Mouse (Mus musculus) lung, postnatal 0 days (tissue): ENCODE measurements around the gene Dand5. TPM values are rescaled to one million over a fixed set of nuclear protein-coding genes. Genes with fewer than 3 reads are reported as not detected.

ENCODE experiments used
- ATAC-seq: fragments of 200-750 bp; cut with Nextera tagmentation; 2 replicates; pipeline ENCODE4 v1.8.0; 2017; ENCODE audit warnings: moderate library complexity
- DNase-seq: peaks from one replicate; pipeline ENCODE4 v3.0.0-alpha.2; 2016; ENCODE audit warnings: low spot score
- H3K27ac ChIP-seq: fragments of 300-500 bp; sonication (generic); 2 replicates; pipeline ENCODE4 v1.5.1; 2014; ENCODE audit warnings: antibody characterized with exemption, mild to moderate bottlenecking, low read length, mixed read lengths
- H3K27me3 ChIP-seq: fragments of 300-500 bp; sonication (generic); replicated peaks from 2 replicates; pipeline ENCODE4 v1.6.1; 2014; ENCODE audit warnings: low read length, mixed read lengths; ENCODE audit not compliant: insufficient read depth
- H3K36me3 ChIP-seq: fragments of 300-500 bp; sonication (generic); 2 replicates; pipeline ENCODE4 v1.6.1; 2014; ENCODE audit warnings: low read length, mixed read lengths; ENCODE audit not compliant: insufficient read depth
- H3K4me1 ChIP-seq: fragments of 300-500 bp; sonication (generic); 2 replicates; pipeline ENCODE4 v1.6.1; 2014; ENCODE audit warnings: antibody characterized with exemption, low read depth, low read length, mixed read lengths; ENCODE audit not compliant: insufficient read depth
- H3K4me2 ChIP-seq: fragments of 300-500 bp; sonication (generic); replicated peaks from 2 replicates; pipeline ENCODE4 v1.6.1; 2014; ENCODE audit warnings: low read depth, mild to moderate bottlenecking, low read length, moderate library complexity, mixed read lengths
- H3K4me3 ChIP-seq: fragments of 300-500 bp; sonication (generic); 2 replicates; pipeline ENCODE4 v1.5.1; 2014; ENCODE audit warnings: low read depth, low read length
- H3K9ac ChIP-seq: fragments of 300-500 bp; sonication (generic); replicated peaks from 2 replicates; pipeline ENCODE4 v1.6.1; 2014; ENCODE audit warnings: low read depth, mild to moderate bottlenecking
- H3K9me3 ChIP-seq: fragments of 300-500 bp; sonication (generic); 2 replicates; pipeline ENCODE4 v1.6.1; 2016; ENCODE audit warnings: low read length, mixed read lengths
- CTCF ChIP-seq: IDR thresholded peaks from 2 replicates; pipeline ENCODE4 v1.5.1; 2016; ENCODE audit warnings: antibody characterized with exemption, mild to moderate bottlenecking
- EP300 ChIP-seq: IDR thresholded peaks from 2 replicates; pipeline ENCODE4 v1.6.1; 2016; ENCODE audit warnings: antibody characterized with exemption, mild to moderate bottlenecking, control low read depth
- WGBS: fragments of 180-500 bp; shearing (Covaris S2); extraction: QIAGEN DNeasy Blood & Tissue Kit; methylation state at CpG from one replicate; pipeline ENCODE4 v1.1.7; 2014; 5-methylcytosine and 5-hydroxymethylcytosine counted together
- polyA plus RNA-seq: library from polyadenylated mRNA; unstranded; fragments of >200 nt; fragmentation: Nextera tagmentation; extraction: Ambion mirVana; gene quantifications from 2 replicates; pipeline ENCODE4 v1.2.1, GENCODE M21; 2015

The Dand5 gene
- polyA plus RNA-seq, 1 experiment from 2014 or later = 6.8 TPM

DNA sequence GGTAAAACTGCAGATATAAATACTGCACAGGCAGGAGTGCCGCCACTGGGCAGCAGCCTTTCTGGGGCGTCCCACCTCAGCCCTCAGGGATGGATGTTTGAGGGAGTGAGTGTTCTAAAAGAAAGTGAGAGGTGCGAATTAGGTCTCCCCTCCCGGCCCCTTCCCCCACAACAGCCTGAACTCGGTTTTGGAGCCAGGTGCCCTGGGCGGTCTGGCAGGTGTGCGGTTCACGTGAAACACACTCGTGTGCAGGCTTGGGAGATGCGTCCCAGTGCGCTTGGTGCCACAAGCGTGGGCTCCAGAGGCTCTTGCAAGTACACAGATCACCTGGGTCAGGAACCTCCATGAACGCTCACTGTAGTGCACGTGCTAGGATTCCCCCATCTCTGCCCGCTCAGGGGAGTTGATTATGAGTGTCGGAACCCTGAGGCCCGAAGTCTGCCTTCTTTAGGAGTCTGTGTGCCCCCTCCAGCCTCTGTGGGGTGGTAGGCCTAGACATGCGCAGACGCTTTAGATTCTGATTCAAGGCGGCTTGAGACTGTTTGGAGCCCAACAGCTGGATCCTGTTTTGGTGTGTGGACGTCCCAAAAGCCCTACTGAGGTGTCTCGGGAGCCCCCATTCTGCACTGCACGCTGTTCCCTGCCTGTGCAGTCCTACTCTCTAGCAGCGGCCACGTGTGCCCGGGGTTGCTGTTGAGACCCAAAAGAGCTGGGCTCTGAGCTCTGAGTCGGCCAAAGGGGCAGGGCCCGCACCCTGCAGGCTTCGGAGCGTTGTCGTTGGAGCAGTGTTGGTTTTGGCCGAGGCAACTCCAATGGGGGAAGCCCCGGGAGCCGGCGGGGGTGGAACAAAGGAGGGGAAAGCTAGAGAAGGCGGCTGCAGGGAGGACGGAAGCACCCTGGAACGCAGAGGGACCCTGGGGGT, 36.6 kb downstream of the Dand5 start:
- H3K9me3 ChIP-seq = no peaks in the 10 kb centered on the region
- H3K4me3 ChIP-seq = no peak overlapping the region
- H3K9ac ChIP-seq = no peak overlapping the region
- TF ChIP-seq CTCF (no peak), EP300 (no peak)
- DNase-seq = peak; percentile 77
- 27% methylated on average over 38 of the region's 38 CpGs for WGBS
- no peak overlapping the region for H3K27ac ChIP-seq
- H3K4me1 ChIP-seq = peaks cover 46% of the 10 kb centered on the region
- H3K36me3 ChIP-seq = no peaks in the 10 kb centered on the region
- ATAC-seq = peak; percentile 55
- H3K27me3 ChIP-seq = 0 out of 2 replicates have a peak, but pooled peaks cover 3% of the 10 kb centered on the region
- peak overlapping the region; percentile 22; the same call in 1 of the 2 replicates for H3K4me2 ChIP-seq

DNA sequence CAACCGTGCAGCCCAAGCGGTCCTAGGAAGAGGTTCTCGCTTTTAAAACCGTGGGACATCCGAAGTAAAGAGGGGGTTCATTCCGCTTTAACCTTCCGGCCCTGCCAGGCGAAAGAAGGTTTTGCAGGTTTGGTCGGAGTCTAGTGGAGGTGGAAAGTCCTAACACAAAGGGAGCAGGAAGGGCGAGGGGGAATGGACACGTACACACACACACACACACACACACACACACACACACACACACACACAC, 37.2 kb downstream of the Dand5 start:
- peaks cover 41% of the 10 kb centered on the region for H3K4me1 ChIP-seq
- H3K9me3 ChIP-seq = no peaks in the 10 kb centered on the region
- H3K27me3 ChIP-seq = 0 out of 2 replicates have a peak, but pooled peaks cover 3% of the 10 kb centered on the region
- no peaks in the 10 kb centered on the region for H3K36me3 ChIP-seq
- no peak for TF ChIP-seq EP300
- TF ChIP-seq CTCF = no peak
- ATAC-seq = no peak
- H3K4me3 ChIP-seq = no peak overlapping the region
- H3K4me2 ChIP-seq = peak overlapping the region; percentile 50; the same call in 1 of the 2 replicates
- 52% methylated on average over 10 of the region's 11 CpGs for WGBS
- no peak overlapping the region for H3K9ac ChIP-seq
- no peak for DNase-seq
- H3K27ac ChIP-seq = no peak overlapping the region

DNA sequence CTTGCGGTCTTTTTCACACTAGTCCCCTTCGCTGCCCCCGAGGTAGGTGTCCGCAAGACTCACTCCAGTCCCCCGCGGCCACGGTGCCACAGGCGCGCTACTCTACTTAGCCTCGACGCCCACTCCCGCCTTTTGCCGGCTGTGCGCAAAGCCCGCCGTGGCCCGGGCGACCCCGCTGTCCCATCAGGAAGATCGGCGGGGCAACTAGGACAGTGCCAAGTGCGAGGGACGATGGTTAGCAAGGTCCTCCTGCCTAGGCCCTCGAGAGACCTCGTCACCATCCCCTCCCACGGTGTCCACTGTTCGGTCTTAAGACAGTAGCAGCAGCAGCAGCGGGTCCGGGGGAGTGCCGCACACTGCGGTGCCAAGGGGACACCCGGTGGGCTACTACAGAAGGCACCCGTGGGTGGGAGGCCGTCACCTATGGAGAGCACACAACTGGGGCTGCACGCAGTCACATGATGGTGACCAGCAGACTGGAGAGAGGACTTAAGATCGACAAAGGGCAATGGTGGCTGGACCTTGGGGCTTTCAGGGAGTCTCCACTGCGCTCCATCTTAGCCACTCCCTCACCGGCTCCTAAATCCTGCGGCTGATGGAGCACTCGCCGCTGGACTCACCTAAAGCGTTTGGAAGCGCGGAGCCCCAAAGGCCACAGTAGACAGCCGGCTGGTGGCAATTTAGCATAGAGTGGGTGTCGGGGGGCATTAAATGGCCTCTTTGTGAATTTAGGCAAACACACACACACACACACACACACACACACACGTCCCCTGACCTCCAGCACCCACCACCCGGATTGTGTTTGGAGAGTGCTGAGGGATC, 37.7 kb downstream of the Dand5 start:
- DNase-seq (no peak), ATAC-seq (no peak)
- H3K27me3 ChIP-seq = 0 out of 2 replicates have a peak, but pooled peaks cover 3% of the 10 kb centered on the region
- H3K36me3 ChIP-seq = no peaks in the 10 kb centered on the region
- no peak overlapping the region for H3K27ac ChIP-seq
- peak overlapping the region; percentile 50 for H3K4me2 ChIP-seq
- H3K9me3 ChIP-seq = no peaks in the 10 kb centered on the region
- H3K9ac ChIP-seq = no peak overlapping the region
- peaks cover 36% of the 10 kb centered on the region for H3K4me1 ChIP-seq
- TF ChIP-seq EP300 = no peak
- TF ChIP-seq CTCF = no peak
- WGBS = 16% methylated on average over 48 of the region's 48 CpGs
- peak overlapping the region; percentile 8 for H3K4me3 ChIP-seq

DNA sequence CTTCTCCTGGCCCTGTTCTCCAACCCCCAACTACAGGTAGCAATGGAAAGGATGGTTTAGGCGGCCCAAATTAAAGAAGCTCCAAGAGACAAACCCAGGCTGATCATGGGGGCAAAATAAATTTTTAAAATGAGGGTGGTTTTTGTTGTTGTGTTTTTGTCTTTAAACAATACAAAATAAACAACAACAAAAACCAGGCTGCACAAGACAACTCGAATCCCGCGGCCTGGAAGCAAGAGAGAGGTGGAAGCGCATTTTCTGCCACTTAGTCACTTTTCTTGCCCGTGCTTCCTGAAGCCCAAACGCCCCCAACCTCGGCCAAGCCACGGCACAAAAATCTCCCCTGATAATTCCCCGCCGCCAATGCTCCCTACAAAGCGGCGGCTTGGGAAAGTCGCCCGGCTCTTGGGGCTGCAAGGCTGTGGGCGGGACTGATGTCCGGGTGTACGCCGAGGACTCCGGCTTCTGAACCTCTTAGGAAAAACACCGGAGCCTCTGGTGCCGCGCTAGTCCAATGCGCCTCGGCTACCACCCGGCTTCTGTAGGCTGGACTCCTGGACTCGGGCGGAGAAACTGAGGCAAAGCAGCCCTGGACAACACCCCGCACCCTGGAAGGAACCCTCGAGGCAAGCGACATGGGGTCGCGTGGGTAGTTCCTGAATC, 38.6 kb downstream of the Dand5 start:
- peak overlapping the region; percentile 8 for H3K4me3 ChIP-seq
- DNase-seq (no peak), ATAC-seq (no peak)
- H3K36me3 ChIP-seq = no peaks in the 10 kb centered on the region
- H3K27ac ChIP-seq = no peak overlapping the region
- no peak for TF ChIP-seq EP300
- no peak for TF ChIP-seq CTCF
- WGBS = 14% methylated on average over 32 of the region's 33 CpGs
- peak overlapping the region; percentile 50 for H3K4me2 ChIP-seq
- no peak overlapping the region for H3K9ac ChIP-seq
- 0 out of 2 replicates have a peak, but pooled peaks cover 3% of the 10 kb centered on the region for H3K27me3 ChIP-seq
- H3K9me3 ChIP-seq = no peaks in the 10 kb centered on the region
- H3K4me1 ChIP-seq = peaks cover 29% of the 10 kb centered on the region

DNA sequence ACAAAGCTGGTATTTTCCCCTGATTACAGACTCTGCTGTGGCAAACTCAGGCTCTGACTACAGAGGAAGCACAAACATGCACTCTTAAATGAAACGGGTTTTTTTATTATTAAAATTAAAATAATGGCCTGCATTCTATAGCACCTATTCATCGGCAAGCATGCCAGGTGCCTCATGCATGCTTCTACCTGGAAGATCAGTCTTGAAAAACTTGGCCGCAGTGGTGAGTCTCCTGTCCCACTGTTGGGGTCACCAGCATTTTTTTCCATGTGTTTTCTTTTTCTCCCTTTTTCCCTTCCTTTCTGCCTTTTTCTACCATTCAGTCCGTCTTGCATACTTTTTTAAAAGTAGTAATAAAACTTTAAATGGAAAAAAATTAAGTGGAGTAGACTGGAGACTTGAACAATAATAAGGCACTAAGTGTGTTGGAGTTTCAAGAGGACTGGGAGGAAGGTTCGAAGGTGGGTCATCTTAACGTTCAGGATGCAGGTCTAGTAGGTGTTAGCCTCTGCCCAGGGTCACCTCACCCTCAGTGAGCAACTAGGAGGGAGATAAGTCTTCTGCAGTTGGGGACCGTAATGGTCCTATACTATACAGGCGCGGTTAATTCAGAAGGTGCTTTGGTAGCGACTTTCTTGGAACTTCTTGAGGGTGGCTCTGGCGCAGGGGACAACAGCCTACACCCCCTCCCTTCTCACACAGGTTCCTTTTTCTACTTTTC, 39.3 kb downstream of the Dand5 start:
- Histone ChIP-seq H3K9me3 (no peaks in the 10 kb centered on the region), H3K27me3 (0 out of 2 replicates have a peak, but pooled peaks cover 3% of the 10 kb centered on the region), H3K4me3 (no peak overlapping the region), H3K4me1 (peaks cover 23% of the 10 kb centered on the region), H3K36me3 (no peaks in the 10 kb centered on the region), H3K9ac (no peak overlapping the region), H3K4me2 (no peak overlapping the region), H3K27ac (no peak overlapping the region)
- no peak for DNase-seq
- 58% methylated on average over 11 of the region's 11 CpGs for WGBS
- no peak for ATAC-seq
- TF ChIP-seq CTCF = no peak
- TF ChIP-seq EP300 = no peak
